Mouse (Mus musculus): ENCODE measurements at regions not wholly inside any gene's neighbourhood (a gene's known extent, or its start where the extent isn't known, plus 50 kb on each side); places are given as distances from the start of the nearest gene placed in this dataset.
"Not testable (repeated sequence)": the region's sequence is repeated elsewhere in the genome, so short reads cannot be mapped to it uniquely, and the experiment has no call there.

DNA sequence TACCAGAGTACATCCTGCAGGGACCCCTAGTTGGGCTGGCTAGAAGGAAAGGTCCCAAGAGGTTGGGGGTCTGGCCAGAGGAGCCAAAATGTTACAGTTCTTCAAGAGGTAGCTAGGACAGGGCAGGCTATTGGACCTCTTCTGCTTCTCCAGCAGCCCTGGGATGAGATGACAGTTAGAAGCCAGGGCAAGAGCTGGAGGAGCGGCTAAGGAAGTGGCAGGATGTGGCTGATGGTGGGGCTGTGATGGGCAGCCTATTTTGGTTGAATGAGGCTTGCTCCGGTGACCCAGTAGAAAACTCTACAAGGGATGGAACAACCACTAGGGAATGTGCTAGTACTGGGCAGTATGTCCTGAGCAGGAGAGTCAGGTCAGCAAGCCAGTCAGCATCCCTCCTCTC lies 82.8 kb downstream of the Ddx11 start:
- Histone ChIP-seq H3K27ac (ENCODE audit: low read depth, low read length) (no peak overlapping the region), H3K9me3 (ENCODE audit: low read length) (no peaks in the 10 kb centered on the region), H3K9ac (replicated peaks; ENCODE audit: low read length, poor library complexity, severe bottlenecking) (no peak overlapping the region), H3K4me1 (ENCODE audit: insufficient read depth, low read length) (no peaks in the 10 kb centered on the region), H3K4me3 (ENCODE audit: low read depth, low read length) (no peak overlapping the region), H3K36me3 (ENCODE audit: insufficient read depth, low read length) (no peaks in the 10 kb centered on the region), H3K27me3 (ENCODE audit: insufficient read depth, low read length) (no peaks in the 10 kb centered on the region), H3K4me2 (ENCODE audit: low read depth, low read length, poor library complexity, severe bottlenecking) (no peak overlapping the region)
- DNase-seq (ENCODE audit: low spot score) (no peak), ATAC-seq (ENCODE audit: low FRiP score) (no peak)
- 94% methylated on average over 2 of the region's 2 CpGs for WGBS
- no peak for TF ChIP-seq CTCF (IDR thresholded peaks at IDR 0.05)

DNA sequence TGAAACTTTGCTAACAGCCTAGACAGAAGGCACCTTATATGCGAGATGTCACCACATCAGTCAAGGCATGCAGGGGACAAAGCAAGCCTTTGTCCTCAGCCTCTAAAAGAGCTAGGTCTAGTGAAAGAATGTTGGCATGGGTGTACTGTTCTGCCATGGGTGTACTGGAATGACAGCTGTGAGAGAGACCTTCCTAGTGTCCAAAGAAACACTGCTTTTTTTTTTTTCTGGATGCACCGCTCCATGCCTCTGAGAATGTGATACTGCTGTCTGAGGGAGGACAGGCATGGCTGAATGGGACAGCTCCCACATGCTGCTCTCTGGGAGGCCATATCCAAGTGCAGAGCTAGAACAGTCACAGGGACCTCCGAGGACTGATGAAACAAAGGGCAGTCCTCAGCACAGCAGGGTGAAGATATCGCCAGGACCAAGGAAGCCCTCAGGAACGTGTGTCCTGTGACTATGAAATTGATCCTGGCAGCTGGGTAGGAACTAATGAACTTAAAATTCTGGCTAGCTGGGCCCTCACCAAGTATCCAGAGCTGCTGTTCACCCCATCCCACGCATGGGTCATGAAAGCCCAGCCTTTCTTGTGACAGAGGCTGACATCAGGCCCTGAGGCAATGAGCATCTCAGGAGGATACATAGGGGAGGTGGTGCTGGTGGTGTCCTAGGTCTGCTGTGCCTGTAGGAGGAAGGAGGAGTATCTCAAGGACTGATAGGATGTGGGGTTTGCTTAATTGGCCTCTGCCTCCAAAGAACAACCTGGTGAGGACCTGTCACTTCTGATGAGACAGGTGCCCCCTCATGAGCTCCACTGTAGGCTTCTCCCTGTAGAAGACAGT lies 84.6 kb downstream of the Ddx11 start:
- H3K4me2 ChIP-seq (ENCODE audit: low read depth, low read length, poor library complexity, severe bottlenecking); H3K27ac ChIP-seq (ENCODE audit: low read depth, low read length); H3K9ac ChIP-seq (replicated peaks; ENCODE audit: low read length, poor library complexity, severe bottlenecking); DNase-seq (ENCODE audit: low spot score); H3K4me3 ChIP-seq (ENCODE audit: low read depth, low read length); H3K9me3 ChIP-seq (ENCODE audit: low read length); H3K27me3 ChIP-seq (ENCODE audit: insufficient read depth, low read length); H3K36me3 ChIP-seq (ENCODE audit: insufficient read depth, low read length); ATAC-seq (ENCODE audit: low FRiP score); H3K4me1 ChIP-seq (ENCODE audit: insufficient read depth, low read length): not testable (repeated sequence)
- 64% methylated on average over 6 of the region's 6 CpGs for WGBS

DNA sequence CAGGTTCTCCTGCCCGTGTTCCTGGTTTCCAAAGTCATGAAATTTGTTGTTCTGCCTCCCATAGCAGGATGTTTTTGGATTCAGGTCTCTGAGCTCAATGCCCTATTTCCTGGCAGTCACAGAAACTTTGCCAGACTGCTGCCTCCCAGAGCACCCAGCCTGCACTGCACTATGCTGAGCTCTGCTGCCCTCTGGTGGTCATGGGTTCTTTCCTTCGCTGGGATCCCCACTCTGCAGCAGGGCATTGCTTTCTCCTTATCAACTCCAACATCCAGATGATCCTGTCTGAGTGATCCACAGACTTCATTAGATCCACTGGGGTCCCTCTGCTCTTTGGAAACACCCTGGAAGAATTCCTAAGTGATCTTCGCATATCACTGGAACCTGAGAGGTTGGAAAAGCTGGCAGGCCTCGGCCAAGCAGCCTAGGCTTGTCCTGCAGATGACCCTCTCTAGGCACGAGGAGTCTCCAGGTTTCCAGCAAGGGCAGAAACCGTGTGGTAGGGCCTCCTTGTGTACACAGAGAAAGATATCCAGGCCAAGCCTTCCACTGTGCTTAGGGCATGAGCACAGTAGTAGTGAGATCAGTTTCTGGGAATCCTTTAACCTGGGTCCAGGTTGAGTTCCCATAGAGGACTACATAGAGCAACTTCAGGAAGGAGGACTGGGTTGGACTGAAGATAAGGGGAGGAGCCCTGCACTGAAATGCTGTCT lies 85.6 kb downstream of the Ddx11 start:
- ATAC-seq (ENCODE audit: low FRiP score), result peak; percentile 74
- H3K36me3 ChIP-seq (ENCODE audit: insufficient read depth, low read length); H3K27me3 ChIP-seq (ENCODE audit: insufficient read depth, low read length); H3K4me3 ChIP-seq (ENCODE audit: low read depth, low read length); H3K9ac ChIP-seq (replicated peaks; ENCODE audit: low read length, poor library complexity, severe bottlenecking); H3K4me2 ChIP-seq (ENCODE audit: low read depth, low read length, poor library complexity, severe bottlenecking); H3K9me3 ChIP-seq (ENCODE audit: low read length); H3K27ac ChIP-seq (ENCODE audit: low read depth, low read length); H3K4me1 ChIP-seq (ENCODE audit: insufficient read depth, low read length); DNase-seq (ENCODE audit: low spot score): not testable (repeated sequence)
- WGBS, result 53% methylated on average over 3 of the region's 6 CpGs
- TF ChIP-seq CTCF (IDR thresholded peaks at IDR 0.05), result peak; percentile 38

DNA sequence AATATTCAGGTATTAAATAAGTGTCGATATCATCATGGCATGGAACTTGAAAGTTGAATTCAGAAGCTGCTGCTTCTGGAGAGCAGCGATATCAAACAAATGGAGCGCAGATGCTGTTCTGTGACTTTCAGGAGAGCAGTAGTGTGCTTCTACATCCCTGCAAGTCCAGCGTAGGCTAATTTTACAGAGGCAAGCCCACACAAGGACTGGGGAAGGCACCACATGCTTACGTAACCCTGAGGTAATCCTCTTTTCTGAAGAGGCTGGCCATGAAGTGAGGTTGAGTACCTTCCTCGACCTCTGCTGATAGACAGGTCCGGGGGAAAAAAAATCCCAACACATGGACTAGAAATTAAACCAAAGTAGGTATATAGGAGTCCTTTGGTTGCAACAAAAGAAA lies 88.2 kb downstream of the Ddx11 start:
- Histone ChIP-seq H3K27ac (ENCODE audit: low read depth, low read length) (no peak overlapping the region), H3K9ac (replicated peaks; ENCODE audit: low read length, poor library complexity, severe bottlenecking) (no peak overlapping the region), H3K4me1 (ENCODE audit: insufficient read depth, low read length) (no peaks in the 10 kb centered on the region), H3K27me3 (ENCODE audit: insufficient read depth, low read length) (no peaks in the 10 kb centered on the region; the same call in 1 of the 2 replicates), H3K4me3 (ENCODE audit: low read depth, low read length) (no peak overlapping the region), H3K9me3 (ENCODE audit: low read length) (no peaks in the 10 kb centered on the region), H3K36me3 (ENCODE audit: insufficient read depth, low read length) (no peaks in the 10 kb centered on the region), H3K4me2 (ENCODE audit: low read depth, low read length, poor library complexity, severe bottlenecking) (no peak overlapping the region)
- DNase-seq (ENCODE audit: low spot score) (no peak), ATAC-seq (ENCODE audit: low FRiP score) (no peak)
- no peak for TF ChIP-seq CTCF (IDR thresholded peaks at IDR 0.05)
- WGBS, result 83% methylated on average over 7 of the region's 7 CpGs

DNA sequence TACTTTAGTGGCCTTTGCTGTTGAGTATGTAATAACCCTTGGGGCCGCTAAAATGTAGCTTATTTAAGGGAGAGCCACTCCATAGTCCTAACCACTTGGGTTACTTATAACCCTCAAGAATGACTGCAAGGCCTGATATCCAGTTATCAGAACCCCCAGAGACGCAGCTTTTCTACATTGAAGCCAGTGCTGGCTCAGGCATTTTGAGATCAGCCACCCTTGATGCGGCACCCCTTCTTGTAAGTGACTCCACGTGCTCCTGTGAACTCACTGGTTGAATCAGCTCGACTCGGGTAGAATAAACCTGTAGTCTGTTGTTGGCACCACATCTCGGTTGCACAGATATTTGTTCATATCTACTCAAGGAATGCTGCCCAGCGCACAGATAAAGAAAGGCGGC lies 89.3 kb downstream of the Ddx11 start:
- no peak for ATAC-seq (ENCODE audit: low FRiP score)
- no peaks in the 10 kb centered on the region; the same call in 1 of the 2 replicates for H3K27me3 ChIP-seq (ENCODE audit: insufficient read depth, low read length)
- H3K36me3 ChIP-seq (ENCODE audit: insufficient read depth, low read length), result no peaks in the 10 kb centered on the region
- H3K4me2 ChIP-seq (ENCODE audit: low read depth, low read length, poor library complexity, severe bottlenecking), result no peak overlapping the region
- no peak overlapping the region for H3K9ac ChIP-seq (replicated peaks; ENCODE audit: low read length, poor library complexity, severe bottlenecking)
- no peaks in the 10 kb centered on the region for H3K4me1 ChIP-seq (ENCODE audit: insufficient read depth, low read length)
- TF ChIP-seq CTCF (IDR thresholded peaks at IDR 0.05), result no peak
- no peak overlapping the region for H3K4me3 ChIP-seq (ENCODE audit: low read depth, low read length)
- H3K27ac ChIP-seq (ENCODE audit: low read depth, low read length), result no peak overlapping the region
- WGBS, result 91% methylated on average over 9 of the region's 9 CpGs
- no peaks in the 10 kb centered on the region for H3K9me3 ChIP-seq (ENCODE audit: low read length)
- no peak for DNase-seq (ENCODE audit: low spot score)

DNA sequence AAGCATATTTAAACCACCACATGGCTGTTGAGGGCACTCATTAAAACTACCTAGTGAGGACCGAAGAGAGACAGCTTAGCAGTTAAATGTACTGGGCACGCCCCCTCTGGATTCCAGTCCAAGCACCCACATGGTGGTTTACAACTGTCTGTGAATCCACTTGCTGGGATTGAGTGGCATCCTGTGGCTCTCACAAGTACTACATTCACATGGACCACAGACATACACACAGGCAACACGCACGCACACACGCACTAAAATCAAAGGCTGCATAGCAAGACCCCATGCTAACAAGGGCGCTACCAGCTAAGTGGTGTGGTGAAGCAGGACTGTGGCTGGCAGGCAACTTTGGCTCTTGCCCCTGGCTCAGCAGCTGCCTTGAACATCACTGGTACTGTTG lies 95.0 kb downstream of the Ddx11 start:
- H3K27me3 ChIP-seq (ENCODE audit: insufficient read depth, low read length), result no peaks in the 10 kb centered on the region; the same call in 1 of the 2 replicates
- no peak overlapping the region for H3K4me3 ChIP-seq (ENCODE audit: low read depth, low read length)
- no peak overlapping the region for H3K27ac ChIP-seq (ENCODE audit: low read depth, low read length)
- H3K9me3 ChIP-seq (ENCODE audit: low read length), result no peaks in the 10 kb centered on the region
- WGBS, result 93% methylated on average over 6 of the region's 6 CpGs
- no peak overlapping the region for H3K4me2 ChIP-seq (ENCODE audit: low read depth, low read length, poor library complexity, severe bottlenecking)
- DNase-seq (ENCODE audit: low spot score), result no peak
- no peak for ATAC-seq (ENCODE audit: low FRiP score)
- TF ChIP-seq CTCF (IDR thresholded peaks at IDR 0.05), result no peak
- no peak overlapping the region for H3K9ac ChIP-seq (replicated peaks; ENCODE audit: low read length, poor library complexity, severe bottlenecking)
- H3K4me1 ChIP-seq (ENCODE audit: insufficient read depth, low read length), result no peaks in the 10 kb centered on the region
- no peaks in the 10 kb centered on the region for H3K36me3 ChIP-seq (ENCODE audit: insufficient read depth, low read length)

Measured in midbrain, postnatal 0 days (tissue).